Mouse (Mus musculus): Measurements from ENCODE around the gene Ier5l. TPM values are rescaled to one million over a fixed set of nuclear protein-coding genes. Genes with fewer than 3 reads are reported as not detected.

Ier5l gene
- total RNA-seq, 1 experiment: 17.7 TPM

- in situ Hi-C loops (cut with MboI; ENCODE audit: low sequenced_read_pairs in 2 of 2, unreplicated experiment in 2 of 2): loop anchor here (25.0 kb wide), 1 partner anchor 324 kb away; no protein-coding TSS in a partner anchor
- H3K9ac ChIP-seq (ENCODE audit: insufficient read depth, low read depth, low read length, poor library complexity, severe bottlenecking): no peak overlapping the region
- H3K4me3 ChIP-seq (ENCODE audit: insufficient read depth in 1 of 2, low read depth in 1 of 2, low read length in 2 of 2, poor library complexity in 1 of 2, severe bottlenecking in 1 of 2): no peak overlapping the region
- H3K9me3 ChIP-seq (ENCODE audit: control insufficient read depth, insufficient read depth, low read depth, low read length): no peaks in the 10 kb centered on the region
- TF ChIP-seq MAFK (IDR thresholded peaks at IDR 0.05; ENCODE audit: insufficient read depth, low read depth, low read length) (no peak), ZNF384 (IDR thresholded peaks at IDR 0.05; ENCODE audit: low read depth, low read length) (no peak), CHD2 (IDR thresholded peaks at IDR 0.05; ENCODE audit: low read depth, low read length) (no peak), ZC3H11A (IDR thresholded peaks at IDR 0.05; ENCODE audit: borderline replicate concordance, low read depth, low read length) (no peak), HCFC1 (IDR thresholded peaks at IDR 0.05; ENCODE audit: borderline replicate concordance, insufficient read depth, low read length) (no peak)
- no peaks in the 10 kb centered on the region for H3K36me3 ChIP-seq (ENCODE audit: control insufficient read depth, insufficient read depth, low read length, poor library complexity, severe bottlenecking)
- H3K27ac ChIP-seq (ENCODE audit: insufficient read depth, low read depth, low read length, poor library complexity, severe bottlenecking): no peak overlapping the region; the same call in 1 of the 2 replicates
- DNase-seq (ENCODE audit: low read depth, low spot score): no peak
- peaks cover 0 to 9% of the 10 kb centered on the region in 2 experiments; a peak in 1 of 4 replicates for H3K4me1 ChIP-seq (ENCODE audit: control insufficient read depth in 2 of 2, insufficient read depth in 2 of 2, low read length in 2 of 2, poor library complexity in 1 of 2)
These were observed 10.7 kb downstream of the Ier5l start for GRCm38 (mm10) chr2:30463341-30463761.

GRCm38 (mm10) chr2:30459241-30459640 is 14.8 kb downstream of the Ier5l start:
- Histone ChIP-seq H3K36me3 (ENCODE audit: control insufficient read depth, insufficient read depth, low read length, poor library complexity, severe bottlenecking) (no peaks in the 10 kb centered on the region), H3K9me3 (ENCODE audit: control insufficient read depth, insufficient read depth, low read depth, low read length) (no peaks in the 10 kb centered on the region), H3K4me1 (ENCODE audit: control insufficient read depth in 2 of 2, insufficient read depth in 2 of 2, low read length in 2 of 2, poor library complexity in 1 of 2) (peaks cover 0 to 9% of the 10 kb centered on the region in 2 experiments; a peak in 1 of 4 replicates), H3K9ac (ENCODE audit: insufficient read depth, low read depth, low read length, poor library complexity, severe bottlenecking) (peak overlapping the region; percentile 0; the same call in 1 of the 2 replicates), H3K27ac (ENCODE audit: insufficient read depth, low read depth, low read length, poor library complexity, severe bottlenecking) (no peak overlapping the region), H3K4me3 (ENCODE audit: insufficient read depth in 1 of 2, low read depth in 1 of 2, low read length in 2 of 2, poor library complexity in 1 of 2, severe bottlenecking in 1 of 2) (no peak overlapping the region)
- TF ChIP-seq HCFC1 (IDR thresholded peaks at IDR 0.05; ENCODE audit: borderline replicate concordance, insufficient read depth, low read length) (no peak), ZC3H11A (IDR thresholded peaks at IDR 0.05; ENCODE audit: borderline replicate concordance, low read depth, low read length) (0 out of 2 replicates have a peak, but pooled peaks have one; percentile 6)
- in situ Hi-C loops (cut with MboI; ENCODE audit: low sequenced_read_pairs in 2 of 2, unreplicated experiment in 2 of 2): loop anchor here (25.0 kb wide), 1 partner anchor 328 kb away; no protein-coding TSS in a partner anchor
- DNase-seq (ENCODE audit: low read depth, low spot score): no peak

- in situ Hi-C loops (cut with MboI; ENCODE audit: low sequenced_read_pairs in 2 of 2, unreplicated experiment in 2 of 2): loop anchor here (25.0 kb wide), 1 partner anchor 329 kb away; no protein-coding TSS in a partner anchor
- Histone ChIP-seq H3K36me3 (ENCODE audit: control insufficient read depth, insufficient read depth, low read length, poor library complexity, severe bottlenecking) (no peaks in the 10 kb centered on the region), H3K4me3 (ENCODE audit: insufficient read depth in 1 of 2, low read depth in 1 of 2, low read length in 2 of 2, poor library complexity in 1 of 2, severe bottlenecking in 1 of 2) (no peak overlapping the region), H3K4me1 (ENCODE audit: control insufficient read depth in 2 of 2, insufficient read depth in 2 of 2, low read length in 2 of 2, poor library complexity in 1 of 2) (peaks cover 0 to 5% of the 10 kb centered on the region in 2 experiments; a peak in 1 of 4 replicates), H3K27ac (ENCODE audit: insufficient read depth, low read depth, low read length, poor library complexity, severe bottlenecking) (no peak overlapping the region), H3K9me3 (ENCODE audit: control insufficient read depth, insufficient read depth, low read depth, low read length) (no peaks in the 10 kb centered on the region), H3K9ac (ENCODE audit: insufficient read depth, low read depth, low read length, poor library complexity, severe bottlenecking) (no peak overlapping the region)
- DNase-seq (ENCODE audit: low read depth, low spot score): no peak
- TF ChIP-seq HCFC1 (IDR thresholded peaks at IDR 0.05; ENCODE audit: borderline replicate concordance, insufficient read depth, low read length) (no peak), CHD2 (IDR thresholded peaks at IDR 0.05; ENCODE audit: low read depth, low read length) (no peak), MAFK (IDR thresholded peaks at IDR 0.05; ENCODE audit: insufficient read depth, low read depth, low read length) (no peak), ZNF384 (IDR thresholded peaks at IDR 0.05; ENCODE audit: low read depth, low read length) (no peak), ZC3H11A (IDR thresholded peaks at IDR 0.05; ENCODE audit: borderline replicate concordance, low read depth, low read length) (no peak)
These were observed 15.7 kb downstream of the Ier5l start for GRCm38 (mm10) chr2:30458349-30458748.

DNA sequence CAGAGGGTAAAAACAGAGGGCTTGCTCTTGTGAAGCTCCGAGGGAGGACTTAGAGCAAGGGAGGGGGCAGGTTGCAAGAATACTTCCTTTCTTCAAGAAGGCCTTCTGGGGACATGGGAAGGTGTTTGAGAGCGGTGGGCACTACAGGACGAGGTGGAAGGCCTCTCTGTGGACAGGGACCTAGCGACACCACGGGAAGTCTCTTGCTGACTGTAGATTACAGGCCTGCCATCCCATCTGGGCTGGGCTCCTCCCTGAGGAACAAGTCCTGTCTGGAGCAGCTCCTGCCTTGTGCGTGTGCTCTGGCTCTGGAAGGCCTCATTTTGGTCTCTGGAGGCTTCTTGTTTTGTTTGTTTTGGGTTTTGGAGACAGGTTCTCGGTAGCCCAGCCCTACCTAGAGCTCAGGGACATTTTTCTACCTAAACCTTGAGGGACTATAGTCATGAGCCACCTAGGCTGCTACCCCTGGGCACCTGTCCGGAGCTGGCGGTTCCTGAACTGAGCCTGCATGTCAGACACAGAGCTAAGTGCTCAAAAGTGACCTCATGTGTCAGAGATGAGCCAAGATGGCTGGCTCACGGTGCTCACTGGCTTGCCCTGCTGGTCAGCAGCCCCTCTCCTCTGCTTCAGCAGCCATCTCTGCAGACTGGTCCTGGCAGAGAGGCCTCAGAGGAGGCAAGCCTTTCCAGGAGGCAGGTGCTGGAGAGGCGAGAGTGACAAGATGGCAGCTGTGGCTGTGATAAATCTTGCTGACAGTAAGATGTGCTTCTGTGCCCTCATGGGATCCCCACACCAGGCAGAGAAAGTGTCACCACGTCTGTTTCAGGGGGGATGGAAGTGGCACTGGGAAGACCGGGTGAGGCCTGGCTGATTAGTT is 17.7 kb downstream of the Ier5l start:
- no peaks in the 10 kb centered on the region for H3K9me3 ChIP-seq (ENCODE audit: control insufficient read depth, insufficient read depth, low read depth, low read length)
- in situ Hi-C loops (cut with MboI; ENCODE audit: low sequenced_read_pairs in 2 of 2, unreplicated experiment in 2 of 2): loop anchor here (25.0 kb wide), 1 partner anchor 331 kb away; no protein-coding TSS in a partner anchor
- no peak for TF ChIP-seq CHD2 (IDR thresholded peaks at IDR 0.05; ENCODE audit: low read depth, low read length)
- TF ChIP-seq ZNF384 (IDR thresholded peaks at IDR 0.05; ENCODE audit: low read depth, low read length): no peak
- TF ChIP-seq ZC3H11A (IDR thresholded peaks at IDR 0.05; ENCODE audit: borderline replicate concordance, low read depth, low read length): no peak
- TF ChIP-seq MAFK (IDR thresholded peaks at IDR 0.05; ENCODE audit: insufficient read depth, low read depth, low read length): no peak
- TF ChIP-seq HCFC1 (IDR thresholded peaks at IDR 0.05; ENCODE audit: borderline replicate concordance, insufficient read depth, low read length): no peak
- no peak overlapping the region for H3K27ac ChIP-seq (ENCODE audit: insufficient read depth, low read depth, low read length, poor library complexity, severe bottlenecking)
- H3K4me1 ChIP-seq (ENCODE audit: control insufficient read depth in 2 of 2, insufficient read depth in 2 of 2, low read length in 2 of 2, poor library complexity in 1 of 2): peaks cover 0 to 8% of the 10 kb centered on the region in 2 experiments; a peak in 2 of 4 replicates
- no peak overlapping the region for H3K9ac ChIP-seq (ENCODE audit: insufficient read depth, low read depth, low read length, poor library complexity, severe bottlenecking)
- H3K4me3 ChIP-seq (ENCODE audit: insufficient read depth in 1 of 2, low read depth in 1 of 2, low read length in 2 of 2, poor library complexity in 1 of 2, severe bottlenecking in 1 of 2): no peak overlapping the region
- no peaks in the 10 kb centered on the region; the same call in 1 of the 2 replicates for H3K36me3 ChIP-seq (ENCODE audit: control insufficient read depth, insufficient read depth, low read length, poor library complexity, severe bottlenecking)
- no peak for DNase-seq (ENCODE audit: low read depth, low spot score)

Measured in ES-E14 (cell line).